Mouse (Mus musculus): ENCODE data around the gene Gucd1. TPM values are rescaled to one million over a fixed set of nuclear protein-coding genes. Genes with fewer than 3 reads are reported as not detected.
"Not testable (repeated sequence)": the region's sequence is repeated elsewhere in the genome, so short reads cannot be mapped to it uniquely, and the experiment has no call there.

Gucd1 gene
- polyA plus RNA-seq, 1 experiment from 2014 or later, result 19.7 TPM

DNA sequence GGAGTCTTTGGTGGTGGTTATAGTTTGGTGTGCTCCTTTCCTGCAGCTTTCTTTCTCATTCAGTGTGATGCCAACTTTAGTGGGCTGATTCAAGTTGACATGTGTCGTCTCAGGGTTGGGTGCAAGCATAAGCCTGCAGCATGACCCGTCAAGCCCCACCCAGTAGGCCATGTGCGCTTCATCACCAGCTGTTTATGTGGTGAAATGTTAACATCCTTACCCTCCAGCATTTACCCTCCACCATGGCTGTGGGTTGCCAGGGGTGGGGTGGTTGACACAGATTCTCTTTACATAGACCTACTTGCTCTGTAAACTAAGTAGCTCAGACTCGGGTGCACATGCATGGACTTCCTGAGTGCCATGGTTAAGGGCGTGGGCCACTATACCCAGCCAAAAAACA lies 18.4 kb upstream of the Gucd1 start:
- no peak for ATAC-seq

DNA sequence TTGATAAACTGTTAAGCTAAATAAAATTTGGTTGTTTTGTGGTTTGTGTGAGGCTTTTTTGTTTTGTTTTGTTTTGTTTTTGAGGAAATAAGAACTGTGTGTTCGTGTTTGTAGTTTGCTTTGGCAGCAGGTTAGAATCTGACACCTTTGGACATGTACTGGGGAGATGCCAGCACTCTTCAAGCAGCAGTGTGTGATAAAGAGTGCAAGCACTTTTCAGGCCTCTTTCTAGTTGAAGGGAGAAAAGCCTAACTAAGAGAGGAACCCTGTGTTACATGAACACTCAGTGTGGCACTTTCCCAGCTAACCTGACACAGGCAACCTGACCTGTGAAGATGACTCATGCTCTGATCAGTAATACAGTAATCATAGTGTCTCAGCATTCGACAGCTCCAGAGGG lies 17.7 kb upstream of the Gucd1 start:
- no peak for TF ChIP-seq CTCF (IDR thresholded peaks at IDR 0.05)
- in situ Hi-C loops (cut with MboI; ENCODE audit: low pct_unique_long_range_greater_than_20kb), result no loop called here
- ATAC-seq (no peak), DNase-seq (ENCODE audit: low read depth, low spot score) (no peak)
- ChIA-PET POLR2A (no interaction called here), CTCF (interaction anchor here (2.3 kb wide), 1 partner anchor 13 kb away, joined by 4 read pairs; no protein-coding TSS in a partner anchor)
- no peaks in the 10 kb centered on the region for H3K27me3 ChIP-seq

More for the DNA sequence above, 18.4 kb upstream of the Gucd1 start:
- POLR2A ChIA-PET, result no interaction called here
- CTCF ChIA-PET, result interaction anchor here (0.7 to 2.3 kb wide), 2 partner anchors 9 to 12 kb away, joined by 4 read pairs; no protein-coding TSS in a partner anchor
- no peak for TF ChIP-seq CTCF (IDR thresholded peaks at IDR 0.05)
- in situ Hi-C loops (cut with MboI; ENCODE audit: low pct_unique_long_range_greater_than_20kb), result no loop called here
- no peaks in the 10 kb centered on the region for H3K27me3 ChIP-seq
- no peak for DNase-seq (ENCODE audit: low read depth, low spot score)

DNA sequence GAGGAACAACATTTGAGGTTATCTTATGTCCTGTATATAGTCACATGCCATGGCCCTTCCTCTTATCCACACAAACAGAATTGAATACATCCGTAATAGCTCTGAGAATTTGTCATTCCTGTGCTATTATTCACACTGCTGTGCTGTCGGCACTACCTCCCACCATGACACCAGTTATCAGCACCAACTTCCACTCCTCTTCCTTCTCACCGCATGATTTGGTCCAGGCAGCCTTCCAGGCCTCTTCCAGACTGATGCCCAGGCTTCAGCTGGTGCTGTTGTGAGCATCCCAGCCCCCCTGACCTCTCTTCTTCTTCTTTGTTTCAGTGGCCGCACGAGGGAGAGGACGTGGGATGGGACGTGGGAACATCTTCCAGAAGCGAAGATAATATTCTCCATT lies 17.2 kb upstream of the Gucd1 start:
- CTCF ChIA-PET, result interaction anchor here (2.3 kb wide), 1 partner anchor 13 kb away, joined by 4 read pairs; no protein-coding TSS in a partner anchor
- in situ Hi-C loops (cut with MboI; ENCODE audit: low pct_unique_long_range_greater_than_20kb), result no loop called here
- no peak for TF ChIP-seq CTCF (IDR thresholded peaks at IDR 0.05)
- DNase-seq (ENCODE audit: low read depth, low spot score) (no peak), ATAC-seq (no peak)
- POLR2A ChIA-PET, result no interaction called here
- no peaks in the 10 kb centered on the region for H3K27me3 ChIP-seq

DNA sequence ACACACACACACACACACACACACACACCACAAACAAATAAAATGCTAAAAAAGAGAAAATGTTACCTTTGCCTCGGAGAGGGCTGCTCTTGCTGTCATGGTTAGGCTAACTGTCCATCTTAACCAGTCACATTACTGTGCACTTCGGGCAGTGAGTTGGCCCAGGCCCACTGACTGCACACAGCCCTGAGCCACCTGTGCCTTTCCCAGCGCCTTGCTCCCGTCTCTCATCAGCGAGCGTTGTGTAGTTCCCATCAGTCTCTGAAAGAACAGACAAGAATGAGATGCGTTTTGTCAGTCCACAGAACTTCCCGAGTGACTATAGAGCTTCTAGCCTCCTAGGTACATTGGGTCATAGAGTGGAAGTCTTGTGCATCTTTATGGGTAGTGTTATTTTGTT lies 16.4 kb upstream of the Gucd1 start:
- CTCF ChIA-PET, result interaction anchor here (2.3 kb wide), 1 partner anchor 14 kb away, joined by 4 read pairs; no protein-coding TSS in a partner anchor
- ATAC-seq (no peak), DNase-seq (ENCODE audit: low read depth, low spot score) (no peak)
- POLR2A ChIA-PET, result no interaction called here
- in situ Hi-C loops (cut with MboI; ENCODE audit: low pct_unique_long_range_greater_than_20kb), result no loop called here
- no peak for TF ChIP-seq CTCF (IDR thresholded peaks at IDR 0.05)
- no peaks in the 10 kb centered on the region for H3K27me3 ChIP-seq

DNA sequence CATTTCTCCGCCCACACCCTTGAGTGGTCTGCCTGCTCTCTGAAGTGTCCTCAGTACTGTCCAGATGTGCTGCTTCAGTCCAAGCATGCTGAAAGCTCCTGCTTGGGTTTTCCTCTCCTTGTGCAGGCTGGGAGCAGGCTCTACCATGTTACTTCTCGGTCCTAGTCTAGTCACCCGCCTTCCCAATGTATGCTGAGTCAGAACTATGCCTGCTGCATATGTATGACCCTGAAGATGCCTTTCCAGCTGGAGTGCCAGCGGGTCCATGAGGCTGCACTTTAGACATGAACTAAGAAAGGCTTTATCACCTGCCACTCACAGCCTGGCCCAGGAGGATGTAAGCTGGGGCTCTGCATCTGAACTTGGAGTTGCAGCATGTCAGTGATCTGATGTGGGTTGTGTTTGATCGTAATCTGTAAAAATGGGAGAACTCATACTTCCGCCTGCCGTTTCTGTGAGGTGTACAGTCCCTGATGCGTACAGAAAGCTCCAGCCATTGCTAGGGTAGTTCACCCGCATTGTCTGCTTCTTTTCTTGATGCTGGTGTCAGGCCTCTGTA lies 13.8 kb upstream of the Gucd1 start:
- TF ChIP-seq CTCF (IDR thresholded peaks at IDR 0.05), result no peak
- ChIA-PET CTCF (no interaction called here), POLR2A (no interaction called here)
- ATAC-seq (no peak), DNase-seq (ENCODE audit: low read depth, low spot score) (no peak)
- H3K27me3 ChIP-seq, result no peaks in the 10 kb centered on the region
- in situ Hi-C loops (cut with MboI; ENCODE audit: low pct_unique_long_range_greater_than_20kb), result no loop called here

DNA sequence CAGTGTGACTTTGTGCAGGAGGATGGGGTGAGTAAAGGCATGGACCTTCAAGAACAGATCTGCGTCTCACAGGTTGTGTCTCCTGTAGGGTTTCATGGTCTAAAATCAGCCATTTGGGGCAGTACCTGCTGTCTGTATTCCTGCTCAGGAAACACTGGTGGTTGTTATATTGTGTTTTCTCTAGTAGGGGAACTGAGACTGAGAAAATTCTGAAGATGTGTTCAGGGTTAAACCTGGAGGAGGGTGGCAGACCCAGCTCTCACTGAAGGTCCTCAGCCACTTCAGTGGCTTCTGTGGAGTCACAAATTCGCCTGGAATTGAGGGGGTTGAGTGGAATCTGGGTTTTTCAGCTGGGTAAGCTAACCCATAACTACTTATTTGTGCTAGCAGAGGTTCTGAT lies 12.6 kb upstream of the Gucd1 start:
- ATAC-seq (no peak), DNase-seq (ENCODE audit: low read depth, low spot score) (no peak)
- TF ChIP-seq CTCF (IDR thresholded peaks at IDR 0.05), result no peak
- in situ Hi-C loops (cut with MboI; ENCODE audit: low pct_unique_long_range_greater_than_20kb), result no loop called here
- ChIA-PET CTCF (no interaction called here), POLR2A (no interaction called here)
- H3K27me3 ChIP-seq, result no peaks in the 10 kb centered on the region

DNA sequence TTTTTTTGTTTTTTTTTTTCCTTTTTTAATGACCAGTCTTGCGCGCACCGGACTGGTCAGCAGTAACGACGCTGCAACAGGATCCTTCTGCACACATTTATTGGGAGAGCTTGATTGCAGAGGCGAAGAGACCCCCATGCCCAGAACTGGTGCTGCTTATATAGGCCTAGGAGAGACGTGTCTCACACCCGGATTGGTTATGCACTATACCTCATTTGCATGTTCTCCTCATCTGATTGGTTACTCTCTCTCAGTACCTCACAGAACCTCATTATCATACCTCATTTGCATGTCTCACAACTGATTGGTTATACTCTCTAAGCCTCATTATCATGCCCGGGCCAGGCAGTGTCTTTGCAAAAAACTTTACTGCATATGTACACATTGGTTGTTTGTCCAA lies 7.7 kb upstream of the Gucd1 start:
- CTCF ChIA-PET, result interaction anchor here (1.6 kb wide), 1 partner anchor 16 kb away, joined by 6 read pairs; no protein-coding TSS in a partner anchor
- ATAC-seq; H3K27me3 ChIP-seq; POLR2A ChIA-PET; in situ Hi-C loops (cut with MboI; ENCODE audit: low pct_unique_long_range_greater_than_20kb); DNase-seq (ENCODE audit: low read depth, low spot score): not testable (repeated sequence)

DNA sequence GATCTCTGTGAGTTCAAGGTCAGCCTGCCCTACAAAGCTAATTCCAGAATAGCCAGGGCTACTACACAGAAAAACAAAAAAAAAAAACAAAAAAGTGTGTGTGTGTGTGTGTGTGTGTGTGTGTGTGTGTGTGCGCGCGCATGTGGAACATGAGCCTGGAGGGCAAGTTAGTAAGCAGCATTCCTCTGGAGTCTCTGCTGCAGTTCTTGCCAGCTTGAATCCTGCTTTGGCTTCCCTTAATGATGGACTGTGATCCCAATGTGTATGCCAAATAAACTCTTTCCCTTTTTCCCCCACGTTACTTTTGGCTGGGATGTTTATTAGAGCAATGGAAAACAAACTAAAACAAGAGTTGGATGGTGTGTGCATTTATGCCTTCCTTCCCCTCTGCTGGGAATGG lies 3.9 kb upstream of the Gucd1 start:
- no peaks in the 10 kb centered on the region for H3K27me3 ChIP-seq
- ATAC-seq (no peak), DNase-seq (ENCODE audit: low read depth, low spot score) (no peak)
- ChIA-PET POLR2A (interaction anchor here (0.6 to 0.9 kb wide), 2 partner anchors 27 to 396 kb away, joined by 3 to 5 read pairs; no protein-coding TSS in a partner anchor), CTCF (no interaction called here)
- in situ Hi-C loops (cut with MboI; ENCODE audit: low pct_unique_long_range_greater_than_20kb), result no loop called here
- no peak for TF ChIP-seq CTCF (IDR thresholded peaks at IDR 0.05)

DNA sequence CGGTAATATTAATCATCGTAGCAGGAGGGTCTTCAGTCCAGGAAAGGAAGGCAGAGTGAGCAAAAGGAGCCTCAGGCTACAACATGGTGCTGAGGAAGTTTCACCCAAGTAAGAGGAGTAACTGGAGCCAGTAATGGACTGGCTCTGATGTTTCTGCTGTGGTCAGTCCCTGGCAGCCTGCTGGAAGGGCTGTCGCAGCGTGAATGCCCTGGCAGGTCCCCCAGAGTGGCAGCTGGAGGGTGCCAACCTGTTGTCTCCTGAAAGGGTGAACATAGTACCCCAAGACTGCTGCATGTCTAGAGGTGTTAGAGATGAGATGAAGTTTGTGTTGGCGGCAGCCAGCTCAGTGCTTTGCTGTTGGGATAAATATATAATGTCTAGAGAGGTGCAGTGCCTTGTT lies 2.8 kb upstream of the Gucd1 start:
- in situ Hi-C loops (cut with MboI; ENCODE audit: low pct_unique_long_range_greater_than_20kb), result no loop called here
- ATAC-seq (no peak), DNase-seq (ENCODE audit: low read depth, low spot score) (no peak)
- H3K27me3 ChIP-seq, result no peaks in the 10 kb centered on the region
- POLR2A ChIA-PET, result no interaction called here
- CTCF ChIA-PET, result no interaction called here
- TF ChIP-seq CTCF (IDR thresholded peaks at IDR 0.05), result no peak

DNA sequence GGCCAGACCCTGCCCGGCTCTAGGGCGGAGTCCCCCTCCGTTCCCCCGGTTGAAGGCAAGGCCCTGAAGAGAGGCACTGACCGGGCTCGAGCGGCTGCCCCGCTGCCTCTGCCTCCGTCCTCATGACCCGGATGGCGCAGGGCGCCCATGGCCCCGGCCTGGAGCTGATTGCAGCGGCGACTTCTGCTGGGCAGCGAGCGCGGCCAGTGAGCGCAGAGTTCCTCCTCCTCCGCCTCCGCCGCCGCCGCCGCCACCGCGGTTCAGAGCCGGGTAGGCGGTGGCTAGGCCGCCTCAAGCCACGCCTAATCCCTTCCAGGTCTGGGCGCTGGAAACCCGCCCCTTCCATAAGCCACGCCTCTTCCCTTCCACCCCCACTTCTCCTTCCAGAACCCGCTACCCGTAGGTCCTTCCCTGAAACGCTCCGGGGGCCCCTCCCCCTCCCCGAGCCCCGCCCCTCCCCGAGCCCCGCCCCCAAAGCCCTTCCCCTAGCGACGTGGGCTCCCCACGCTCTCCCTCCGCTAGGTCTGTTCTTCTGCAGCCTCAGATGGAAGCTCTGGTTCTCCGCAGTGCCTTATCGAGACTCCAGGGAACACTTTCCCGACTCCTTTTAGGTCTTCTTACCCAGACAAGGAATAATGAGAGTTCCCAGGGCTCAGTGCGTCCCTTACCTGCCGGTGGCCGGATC lies 557 bp downstream of the Gucd1 start, which contains the start of gene Snrpd3:
Snrpd3 (plus strand) TSS at position 479 of the 685 bp plus-strand sequence.
- H3K27me3 ChIP-seq, result no peaks in the 10 kb centered on the region
- in situ Hi-C loops (cut with MboI; ENCODE audit: low pct_unique_long_range_greater_than_20kb), result no loop called here
- ChIA-PET POLR2A (interaction anchor here (0.6 to 1.3 kb wide), 4 partner anchors 10 to 21 kb away, joined by 3 to 4 read pairs (median 3); no protein-coding TSS in a partner anchor), CTCF (interaction anchor here (0.9 kb wide), 1 partner anchor 43 kb away, joined by 3 read pairs; the partner anchor contains the start of gene Lrrc75b)
- DNase-seq (ENCODE audit: low read depth, low spot score), result peak; percentile 64
- no peak for TF ChIP-seq CTCF (IDR thresholded peaks at IDR 0.05)
- ATAC-seq, result peak; percentile 96

DNA sequence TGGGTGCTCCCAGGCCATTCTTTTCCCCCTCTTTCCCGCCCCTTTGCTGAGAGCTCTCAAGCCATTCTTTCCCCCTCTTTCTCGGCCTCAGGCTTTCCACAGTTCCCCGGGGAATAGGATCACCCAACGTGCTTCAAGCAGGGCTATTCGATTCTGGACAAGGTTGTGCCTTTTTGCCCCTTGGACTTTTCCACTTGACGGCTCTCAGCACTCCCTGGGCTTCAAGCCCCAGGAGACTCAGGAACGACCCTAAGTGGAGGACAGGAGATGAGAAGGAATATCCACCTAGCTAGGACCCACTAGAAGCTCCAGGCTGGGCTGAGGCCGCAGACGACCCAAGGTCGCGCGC lies 1.1 kb downstream of the Gucd1 start:
- ATAC-seq (no peak), DNase-seq (ENCODE audit: low read depth, low spot score) (no peak)
- POLR2A ChIA-PET, result interaction anchor here (0.7 kb wide), 1 partner anchor 32 kb away, joined by 3 read pairs; no protein-coding TSS in a partner anchor
- no peaks in the 10 kb centered on the region for H3K27me3 ChIP-seq
- no peak for TF ChIP-seq CTCF (IDR thresholded peaks at IDR 0.05)
- CTCF ChIA-PET, result interaction anchor here (0.9 kb wide), 1 partner anchor 44 kb away, joined by 3 read pairs; the partner anchor contains the start of gene Lrrc75b
- in situ Hi-C loops (cut with MboI; ENCODE audit: low pct_unique_long_range_greater_than_20kb), result no loop called here

Measured in Patski (cell line).